Mouse (Mus musculus): ENCODE measurements around the gene Gm17535.
"Not testable (repeated sequence)": the region's sequence is repeated elsewhere in the genome, so short reads cannot be mapped to it uniquely, and the experiment has no call there.

- not testable (repeated sequence) for TF ChIP-seq CTCF (conservative IDR thresholded peaks at IDR 0.05; ENCODE audit: insufficient read depth, insufficient read length, low read depth, low read length); POLR2A (IDR thresholded peaks at IDR 0.05; ENCODE audit: low read depth, low read length)
Observed at GRCm38 (mm10) chr9:3025653-3026052, 8.7 kb upstream of the Gm17535 start.

Measured in kidney, adult 2 months (tissue).